Mouse (Mus musculus) kidney, embryonic 15.5 days (tissue): ENCODE measurements around the gene Prex1. TPM values are rescaled to one million over a fixed set of nuclear protein-coding genes. Genes with fewer than 3 reads are reported as not detected.

Experiments
- ATAC-seq: fragments of 200-750 bp; cut with Nextera tagmentation; replicated peaks from 2 replicates; pipeline ENCODE4 v1.8.0; 2017; ENCODE audit warnings: moderate TSS enrichment; ENCODE audit not compliant: low FRiP score
- H3K27ac ChIP-seq: fragments of 300-500 bp; sonication (generic); 2 replicates; pipeline ENCODE4 v1.5.1; 2015; ENCODE audit warnings: mild to moderate bottlenecking, inconsistent platforms
- H3K27me3 ChIP-seq: fragments of 300-500 bp; sonication (generic); 2 replicates; pipeline ENCODE4 v1.6.1; 2015; ENCODE audit warnings: inconsistent platforms
- H3K36me3 ChIP-seq: fragments of 300-500 bp; sonication (generic); 2 replicates; pipeline ENCODE4 v1.6.1; 2015; ENCODE audit warnings: inconsistent platforms
- H3K4me1 ChIP-seq: fragments of 300-500 bp; sonication (generic); 2 replicates; pipeline ENCODE4 v1.6.1; 2015; ENCODE audit warnings: inconsistent platforms
- H3K4me2 ChIP-seq: fragments of 300-500 bp; sonication (generic); 2 replicates; pipeline ENCODE4 v1.6.1; 2015; ENCODE audit warnings: moderate library complexity, mild to moderate bottlenecking, inconsistent platforms
- H3K4me3 ChIP-seq: fragments of 300-500 bp; sonication (generic); replicated peaks from 2 replicates; pipeline ENCODE4 v1.5.1; 2015; ENCODE audit warnings: mild to moderate bottlenecking, inconsistent platforms
- H3K9ac ChIP-seq: fragments of 300-500 bp; sonication (generic); 2 replicates; pipeline ENCODE4 v1.6.1; 2015; ENCODE audit warnings: mild to moderate bottlenecking, inconsistent platforms
- H3K9me3 ChIP-seq: fragments of 300-500 bp; sonication (generic); replicated peaks from 2 replicates; pipeline ENCODE4 v1.6.1; 2016; ENCODE audit warnings: inconsistent platforms
- WGBS: fragments of 180-500 bp; shearing (Covaris S2); methylation state at CpG from one replicate; pipeline ENCODE4 v1.1.7; 2015; ENCODE audit warnings: mixed read lengths; 5-methylcytosine and 5-hydroxymethylcytosine counted together
- polyA plus RNA-seq: library from polyadenylated mRNA; unstranded; fragments of >200 nt; fragmentation: Nextera tagmentation; extraction: Ambion mirVana; gene quantifications from 2 replicates; pipeline ENCODE4 v1.2.1, GENCODE M21; 2015

The Prex1 gene
- polyA plus RNA-seq, 1 experiment from 2014 or later, result 16.0 TPM

GRCm38 (mm10) chr2:166655308-166655707 is 58.3 kb downstream of the Prex1 start:
- ATAC-seq, result no peak
- 92% methylated on average over 4 of the region's 4 CpGs for WGBS
- Histone ChIP-seq H3K9me3 (no peaks in the 10 kb centered on the region), H3K4me2 (no peak overlapping the region), H3K9ac (no peak overlapping the region), H3K4me1 (peaks cover 45% of the 10 kb centered on the region), H3K36me3 (no peaks in the 10 kb centered on the region), H3K27ac (no peak overlapping the region), H3K4me3 (no peak overlapping the region), H3K27me3 (no peaks in the 10 kb centered on the region)

GRCm38 (mm10) chr2:166654875-166655274 is 58.8 kb downstream of the Prex1 start:
- H3K27me3 ChIP-seq, result no peaks in the 10 kb centered on the region
- H3K9ac ChIP-seq, result no peak overlapping the region
- H3K27ac ChIP-seq, result no peak overlapping the region
- no peak overlapping the region for H3K4me2 ChIP-seq
- no peaks in the 10 kb centered on the region for H3K36me3 ChIP-seq
- H3K9me3 ChIP-seq, result no peaks in the 10 kb centered on the region
- 87% methylated on average over 4 of the region's 4 CpGs for WGBS
- ATAC-seq, result no peak
- no peak overlapping the region for H3K4me3 ChIP-seq
- H3K4me1 ChIP-seq, result peaks cover 45% of the 10 kb centered on the region

GRCm38 (mm10) chr2:166653564-166653963 is 60.1 kb downstream of the Prex1 start:
- Histone ChIP-seq H3K4me2 (no peak overlapping the region), H3K27me3 (no peaks in the 10 kb centered on the region), H3K4me1 (peaks cover 42% of the 10 kb centered on the region), H3K9ac (no peak overlapping the region), H3K9me3 (no peaks in the 10 kb centered on the region), H3K27ac (no peak overlapping the region), H3K36me3 (no peaks in the 10 kb centered on the region), H3K4me3 (no peak overlapping the region)
- no peak for ATAC-seq
- WGBS, result 24% methylated on average over 5 of the region's 5 CpGs

- H3K9me3 ChIP-seq, result no peaks in the 10 kb centered on the region
- no peak overlapping the region for H3K9ac ChIP-seq
- no peak overlapping the region for H3K4me3 ChIP-seq
- 48% methylated on average over 4 of the region's 4 CpGs for WGBS
- ATAC-seq, result no peak
- H3K27ac ChIP-seq, result no peak overlapping the region
- H3K36me3 ChIP-seq, result no peaks in the 10 kb centered on the region
- H3K27me3 ChIP-seq, result no peaks in the 10 kb centered on the region
- peaks cover 33% of the 10 kb centered on the region for H3K4me1 ChIP-seq
- no peak overlapping the region for H3K4me2 ChIP-seq
Measured at GRCm38 (mm10) chr2:166652672-166653071, 61.0 kb downstream of the Prex1 start.

GRCm38 (mm10) chr2:166651317-166652030 is 62.2 kb downstream of the Prex1 start:
- Histone ChIP-seq H3K4me2 (no peak overlapping the region), H3K36me3 (no peaks in the 10 kb centered on the region), H3K9ac (no peak overlapping the region), H3K27ac (peak overlapping the region; percentile 20), H3K27me3 (no peaks in the 10 kb centered on the region), H3K9me3 (no peaks in the 10 kb centered on the region), H3K4me1 (peaks cover 26% of the 10 kb centered on the region), H3K4me3 (no peak overlapping the region)
- no peak for ATAC-seq
- 69% methylated on average over 10 of the region's 10 CpGs for WGBS

- peak overlapping the region; percentile 20 for H3K27ac ChIP-seq
Measured at GRCm38 (mm10) chr2:166650414-166650813, 63.2 kb downstream of the Prex1 start.

GRCm38 (mm10) chr2:166647242-166647641 is 66.4 kb downstream of the Prex1 start:
- Histone ChIP-seq H3K9me3 (no peaks in the 10 kb centered on the region), H3K36me3 (no peaks in the 10 kb centered on the region), H3K27ac (no peak overlapping the region), H3K27me3 (no peaks in the 10 kb centered on the region), H3K4me2 (no peak overlapping the region), H3K4me1 (peaks cover 11% of the 10 kb centered on the region; the same call in 1 of the 2 replicates), H3K9ac (no peak overlapping the region), H3K4me3 (no peak overlapping the region)
- 70% methylated on average over 7 of the region's 7 CpGs for WGBS
- ATAC-seq, result no peak

More at GRCm38 (mm10) chr2:166650414-166650813, 63.2 kb downstream of the Prex1 start:
- Histone ChIP-seq H3K4me1 (peaks cover 18% of the 10 kb centered on the region), H3K9me3 (no peaks in the 10 kb centered on the region), H3K4me2 (no peak overlapping the region), H3K9ac (no peak overlapping the region), H3K4me3 (no peak overlapping the region), H3K27me3 (no peaks in the 10 kb centered on the region), H3K36me3 (no peaks in the 10 kb centered on the region)
- WGBS, result 61% methylated on average over 9 of the region's 9 CpGs
- no peak for ATAC-seq

- Histone ChIP-seq H3K27ac (no peak overlapping the region), H3K9ac (no peak overlapping the region), H3K9me3 (no peaks in the 10 kb centered on the region), H3K4me1 (peaks cover 11% of the 10 kb centered on the region; the same call in 1 of the 2 replicates), H3K36me3 (no peaks in the 10 kb centered on the region), H3K4me3 (no peak overlapping the region), H3K27me3 (no peaks in the 10 kb centered on the region), H3K4me2 (no peak overlapping the region)
- WGBS, result 73% methylated on average over 12 of the region's 12 CpGs
- ATAC-seq, result no peak
Measured at GRCm38 (mm10) chr2:166646434-166647088, 67.1 kb downstream of the Prex1 start.

- Histone ChIP-seq H3K4me3 (no peak overlapping the region), H3K27ac (no peak overlapping the region), H3K4me1 (peaks cover 8% of the 10 kb centered on the region; the same call in 1 of the 2 replicates), H3K4me2 (no peak overlapping the region), H3K9me3 (no peaks in the 10 kb centered on the region), H3K36me3 (0 out of 2 replicates have a peak, but pooled peaks cover 4% of the 10 kb centered on the region), H3K27me3 (no peaks in the 10 kb centered on the region), H3K9ac (no peak overlapping the region)
- ATAC-seq, result no peak
- 85% methylated on average over 11 of the region's 11 CpGs for WGBS
Measured at GRCm38 (mm10) chr2:166644816-166645215, 68.8 kb downstream of the Prex1 start.

- 0 out of 2 replicates have a peak, but pooled peaks cover 4% of the 10 kb centered on the region for H3K36me3 ChIP-seq
- no peak overlapping the region for H3K27ac ChIP-seq
- peaks cover 16% of the 10 kb centered on the region for H3K4me1 ChIP-seq
- no peaks in the 10 kb centered on the region for H3K27me3 ChIP-seq
- no peak overlapping the region for H3K4me3 ChIP-seq
- ATAC-seq, result no peak
- no peaks in the 10 kb centered on the region for H3K9me3 ChIP-seq
- no peak overlapping the region for H3K4me2 ChIP-seq
- H3K9ac ChIP-seq, result no peak overlapping the region
- 84% methylated on average over 8 of the region's 8 CpGs for WGBS
Measured at GRCm38 (mm10) chr2:166642581-166642987, 71.0 kb downstream of the Prex1 start.

GRCm38 (mm10) chr2:166639750-166640149 is 73.9 kb downstream of the Prex1 start:
- no peak overlapping the region for H3K4me3 ChIP-seq
- peak overlapping the region; percentile 70 for H3K27ac ChIP-seq
- H3K9ac ChIP-seq, result no peak overlapping the region
- H3K9me3 ChIP-seq, result no peaks in the 10 kb centered on the region
- peaks cover 21% of the 10 kb centered on the region for H3K4me1 ChIP-seq
- 0 out of 2 replicates have a peak, but pooled peaks cover 4% of the 10 kb centered on the region for H3K36me3 ChIP-seq
- ATAC-seq, result no peak
- no peaks in the 10 kb centered on the region for H3K27me3 ChIP-seq
- WGBS, result 84% methylated on average over 5 of the region's 5 CpGs
- H3K4me2 ChIP-seq, result no peak overlapping the region

GRCm38 (mm10) chr2:166638947-166639641 is 74.5 kb downstream of the Prex1 start:
- Histone ChIP-seq H3K4me2 (no peak overlapping the region), H3K36me3 (0 out of 2 replicates have a peak, but pooled peaks cover 4% of the 10 kb centered on the region), H3K9me3 (no peaks in the 10 kb centered on the region), H3K27ac (peak overlapping the region; percentile 70), H3K9ac (no peak overlapping the region), H3K27me3 (no peaks in the 10 kb centered on the region), H3K4me1 (peaks cover 21% of the 10 kb centered on the region), H3K4me3 (no peak overlapping the region)
- WGBS, result 71% methylated on average over 18 of the region's 18 CpGs
- 0 out of 2 replicates have a peak, but pooled peaks have one; percentile 31 for ATAC-seq
